19 mouse cellular contexts compared by ENCODE assay signal in genomic region chr9:14104921-14105320, GRCm38 (mm10).
DNase-seq lines count a peak whose midpoint lies in the region; ATAC-seq and TF ChIP-seq lines count a peak whose summit lies in the region.
"Had no signal": no experiment of that assay in that cellular context is flagged by ENCODE, and none has a peak within 500 bp of the region (broad histone marks: within the 10 kb centered on the region; RNA-seq: fewer than 3 reads in every experiment).

No protein-coding gene starts in this region.

- DNase-seq in adrenal gland, adult 8-10 months: peak; percentile 62
- DNase-seq in adrenal gland, adult 18-20 months (ENCODE audit: low spot score in 2 of 2): no peak
- peak; percentile 16 for DNase-seq in 3T3-L1 (ENCODE audit: low read depth, low spot score)
- DNase-seq in adrenal gland, postnatal 36 days: peak; percentile 31 to 41
- peak; percentile 85 for DNase-seq in lung, postnatal 0 days (ENCODE audit: low spot score)
- DNase-seq in gastrocnemius, adult 8-10 months (ENCODE audit: low spot score in 2 of 2): no peak
- DNase-seq in right cerebral cortex, postnatal 14 days: no peak
- DNase-seq: cerebellum, adult 8-10 months; gastrocnemius, postnatal 10 days; liver, embryonic 13.5 days; midbrain, embryonic 14.5 days; retina, postnatal 1 day had no signal

- H3K4me2 ChIP-seq in lung, postnatal 0 days (replicated peaks; ENCODE audit: low read depth, low read length): no peak overlapping the region
- H3K4me2 ChIP-seq in midbrain, embryonic 13.5 days (replicated peaks): no peak overlapping the region
- H3K4me2 ChIP-seq: forebrain, embryonic 12.5 days; limb, embryonic 13.5 days; liver, embryonic 13.5 days had no signal

- TF ChIP-seq EP300 in lung, postnatal 0 days (IDR thresholded peaks at IDR 0.05): peak; percentile 47

- H3K27me3 ChIP-seq in lung, postnatal 0 days (replicated peaks; ENCODE audit: insufficient read depth, low read length): no peaks in the 10 kb centered on the region
- H3K27me3 ChIP-seq in midbrain, embryonic 13.5 days: no peaks in the 10 kb centered on the region
- H3K27me3 ChIP-seq: forebrain, embryonic 12.5 days; limb, embryonic 13.5 days; liver, embryonic 13.5 days had no signal

- H3K4me3 ChIP-seq in lung, postnatal 0 days (ENCODE audit: low read depth, low read length): no peak overlapping the region
- H3K4me3 ChIP-seq in midbrain, embryonic 13.5 days (replicated peaks): no peak overlapping the region
- H3K4me3 ChIP-seq: forebrain, embryonic 12.5 days; heart, adult 2 months; limb, embryonic 13.5 days; liver, embryonic 13.5 days had no signal

- H3K27ac ChIP-seq in lung, postnatal 0 days (ENCODE audit: low read length): peak overlapping the region; percentile 14; the same call in 1 of the 2 replicates
- H3K27ac ChIP-seq in midbrain, embryonic 13.5 days: no peak overlapping the region
- H3K27ac ChIP-seq: forebrain, embryonic 12.5 days; heart, adult 2 months; hindbrain, postnatal 0 days; limb, embryonic 13.5 days; liver, embryonic 13.5 days; stomach, postnatal 0 days had no signal

- no peak for TF ChIP-seq CTCF in lung, postnatal 0 days (IDR thresholded peaks at IDR 0.05)

- H3K36me3 ChIP-seq in lung, postnatal 0 days (ENCODE audit: insufficient read depth, low read length): no peaks in the 10 kb centered on the region
- no peaks in the 10 kb centered on the region for H3K36me3 ChIP-seq in midbrain, embryonic 13.5 days
- H3K36me3 ChIP-seq: forebrain, embryonic 12.5 days; limb, embryonic 13.5 days; liver, embryonic 13.5 days had no signal

- ATAC-seq in lung, postnatal 0 days: peak; percentile 91
- no peak for ATAC-seq in midbrain, embryonic 13.5 days
- ATAC-seq: hindbrain, postnatal 0 days; intestine, postnatal 0 days had no signal

- H3K9ac ChIP-seq in lung, postnatal 0 days (replicated peaks; ENCODE audit: low read depth): no peak overlapping the region
- H3K9ac ChIP-seq in midbrain, embryonic 13.5 days (replicated peaks): no peak overlapping the region
- H3K9ac ChIP-seq: forebrain, embryonic 12.5 days; limb, embryonic 13.5 days; liver, embryonic 13.5 days had no signal

- H3K9me3 ChIP-seq in lung, postnatal 0 days (ENCODE audit: low read length): no peaks in the 10 kb centered on the region
- H3K9me3 ChIP-seq in midbrain, embryonic 13.5 days: no peaks in the 10 kb centered on the region
- H3K9me3 ChIP-seq: forebrain, embryonic 12.5 days; limb, embryonic 13.5 days; liver, embryonic 13.5 days had no signal

- WGBS in lung, postnatal 0 days: 27% methylated on average over 2 of the region's 2 CpGs
- 73% methylated on average over 2 of the region's 2 CpGs for WGBS in midbrain, embryonic 13.5 days

- H3K4me1 ChIP-seq in lung, postnatal 0 days (ENCODE audit: insufficient read depth, low read depth, low read length): peaks cover 3% of the 10 kb centered on the region; the same call in 1 of the 2 replicates
- H3K4me1 ChIP-seq in midbrain, embryonic 13.5 days (replicated peaks): no peaks in the 10 kb centered on the region
- H3K4me1 ChIP-seq: forebrain, embryonic 12.5 days; liver, embryonic 13.5 days had no signal

Comparison
In these comparisons a context has a peak if more than half of its experiments do, and no peak if none do; other contexts are left out.
1. DNase-seq: peak in adrenal gland, adult 8-10 months (single experiment), 3T3-L1 (single experiment), adrenal gland, postnatal 36 days (2 of 2) and lung, postnatal 0 days (single experiment); none in adrenal gland, adult 18-20 months (0 of 2), gastrocnemius, adult 8-10 months (0 of 2) and right cerebral cortex, postnatal 14 days (single experiment).